Mouse (Mus musculus): ENCODE measurements around the gene Cklf. TPM values are rescaled to one million over a fixed set of nuclear protein-coding genes. Genes with fewer than 3 reads are reported as not detected.

Cklf gene
- polyA plus RNA-seq (2016; fragmentation: Nextera tagmentation; extraction: Ambion mirVana): 20.6 and 21.6 TPM in 2 replicates

DNA sequence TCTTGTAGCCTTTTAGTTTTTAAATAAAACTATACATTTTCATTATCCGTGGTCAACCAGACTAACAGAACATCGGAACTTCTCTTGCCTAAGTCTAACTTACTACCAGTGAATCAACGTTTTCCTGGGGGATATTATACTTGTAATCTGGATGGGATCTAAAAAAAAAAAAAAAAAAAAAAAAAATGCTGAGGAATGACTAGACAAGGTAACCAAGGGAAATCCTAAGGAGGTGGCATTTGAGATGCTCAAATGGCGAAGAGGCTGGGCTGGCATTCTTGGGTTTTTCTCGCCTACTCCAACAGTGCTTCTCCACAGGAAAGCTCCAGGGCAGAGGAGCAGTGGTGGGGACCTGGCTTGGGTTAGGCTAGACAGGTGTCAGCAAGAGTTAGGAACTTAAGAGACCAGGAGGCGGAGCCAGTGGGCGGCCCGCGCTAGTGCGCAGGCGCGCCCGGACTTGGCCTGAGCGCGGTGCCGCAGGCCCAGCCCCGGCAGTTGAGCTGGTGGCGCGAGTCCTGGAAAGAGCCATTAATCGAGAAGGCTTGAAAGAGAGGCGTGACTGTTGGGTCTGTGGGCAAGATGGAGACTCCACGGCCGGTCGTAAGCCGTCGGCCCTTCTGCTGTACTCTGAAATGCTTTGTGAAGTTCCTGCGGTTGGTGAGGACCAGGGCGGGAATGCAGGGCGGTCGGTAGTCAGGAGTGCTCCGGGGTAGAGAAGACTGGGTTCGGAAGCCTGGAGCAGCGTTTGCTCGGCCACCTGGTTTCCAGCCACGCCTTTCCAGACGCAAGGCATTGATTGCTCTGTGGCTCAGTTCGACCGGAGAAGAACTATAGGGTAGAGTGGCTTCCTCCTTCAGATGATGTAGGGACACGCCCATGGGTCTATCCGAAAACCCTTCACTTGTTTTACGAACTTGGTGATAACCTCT, at the start of gene Cklf:
Gene Cklf (plus strand): TSS at position 423 of the 929 bp plus-strand sequence.
- Histone ChIP-seq H3K4me3 (peak within 1 kb of the TSS; percentile 71), H3K27ac (peak within 1 kb of the TSS; percentile 83), H3K4me1 (peaks cover 42% of the 10 kb centered on the region), H3K4me2 (peak within 1 kb of the TSS; percentile 85), H3K9ac (peak within 1 kb of the TSS; percentile 73), H3K36me3 (no peaks in the 10 kb centered on the region), H3K9me3 (replicated peaks) (no peaks in the 10 kb centered on the region), H3K27me3 (replicated peaks) (no peaks in the 10 kb centered on the region)
- 4% methylated on average over 41 of the region's 41 CpGs for WGBS (ENCODE audit: insufficient replicate concordance)
- ATAC-seq: peak; percentile 86

DNA sequence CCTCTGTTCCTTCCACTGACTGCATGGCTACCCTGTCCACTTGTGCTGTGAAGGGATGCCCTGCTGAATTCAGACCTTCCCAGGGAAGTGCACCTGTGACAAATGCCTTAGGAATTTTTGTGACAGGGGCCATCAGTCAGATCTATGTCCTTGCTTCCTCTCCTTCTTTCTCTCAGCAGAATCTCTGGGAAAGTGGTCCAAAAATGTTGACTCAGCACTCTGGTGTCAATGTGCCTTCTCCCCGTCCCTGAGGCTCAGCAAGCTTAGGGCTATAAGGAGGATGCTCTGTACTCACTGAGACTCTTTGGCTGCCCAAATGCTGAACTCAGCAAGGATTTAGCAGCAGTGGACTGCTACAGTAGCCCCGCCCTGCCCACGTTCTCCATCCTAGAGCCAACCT, 49.0 kb upstream of the Cklf start:
- Histone ChIP-seq H3K9ac (no peak overlapping the region), H3K4me1 (no peaks in the 10 kb centered on the region), H3K36me3 (no peaks in the 10 kb centered on the region), H3K27ac (no peak overlapping the region), H3K9me3 (replicated peaks) (no peaks in the 10 kb centered on the region), H3K4me2 (no peak overlapping the region), H3K27me3 (replicated peaks) (peaks cover 13% of the 10 kb centered on the region; the same call in 1 of the 2 replicates), H3K4me3 (no peak overlapping the region)
- 61% methylated on average over 3 of the region's 3 CpGs for WGBS (ENCODE audit: insufficient replicate concordance)
- ATAC-seq: no peak

DNA sequence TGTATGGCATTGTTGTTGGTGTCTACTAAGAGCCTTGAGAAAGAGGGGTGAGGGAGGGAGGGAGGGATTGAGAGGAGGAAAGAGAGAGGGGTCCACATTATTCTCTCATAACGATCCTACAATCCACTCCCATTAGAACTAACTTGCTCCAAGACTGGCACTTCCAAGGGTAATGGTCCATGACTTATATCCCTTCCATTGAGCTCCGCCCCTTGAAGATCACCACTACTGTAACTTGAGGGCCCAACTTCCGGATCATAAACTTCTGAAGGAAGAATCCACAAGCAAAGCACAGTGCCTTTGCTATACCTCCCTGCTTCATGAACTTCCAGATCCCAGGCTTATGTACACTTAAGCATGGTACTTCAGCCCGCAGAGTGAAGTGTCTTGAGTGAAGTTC, 48.3 kb upstream of the Cklf start:
- Histone ChIP-seq H3K27ac (no peak overlapping the region), H3K36me3 (no peaks in the 10 kb centered on the region), H3K4me1 (no peaks in the 10 kb centered on the region), H3K9ac (no peak overlapping the region), H3K4me2 (no peak overlapping the region), H3K4me3 (no peak overlapping the region), H3K27me3 (replicated peaks) (peaks cover 13% of the 10 kb centered on the region; the same call in 1 of the 2 replicates), H3K9me3 (replicated peaks) (no peaks in the 10 kb centered on the region)
- no peak for ATAC-seq
- WGBS (ENCODE audit: insufficient replicate concordance): 81% methylated on average over 4 of the region's 4 CpGs

DNA sequence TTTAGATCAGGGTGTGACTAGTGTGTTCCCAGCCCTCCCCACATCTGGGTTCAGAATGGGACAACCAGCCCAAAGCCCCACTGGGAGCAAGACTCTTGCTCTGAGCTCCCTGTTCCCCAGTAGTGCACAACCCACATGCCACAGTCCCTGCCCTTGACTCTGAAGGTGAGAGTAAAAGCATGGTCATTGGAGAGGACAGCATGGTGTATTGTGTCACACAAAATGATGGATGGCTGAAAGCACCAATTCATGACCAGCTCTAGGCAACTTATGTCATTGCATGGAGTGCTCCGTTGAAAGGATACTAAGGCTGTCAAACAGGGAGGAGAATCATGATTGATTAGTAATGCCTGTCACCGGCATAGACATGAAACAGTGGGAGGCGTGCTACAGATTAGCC, 45.4 kb upstream of the Cklf start:
- WGBS (ENCODE audit: insufficient replicate concordance): 62% methylated on average over 3 of the region's 3 CpGs
- Histone ChIP-seq H3K9ac (no peak overlapping the region), H3K36me3 (no peaks in the 10 kb centered on the region), H3K27me3 (replicated peaks) (peaks cover 10% of the 10 kb centered on the region; the same call in 1 of the 2 replicates), H3K4me3 (no peak overlapping the region), H3K27ac (no peak overlapping the region), H3K9me3 (replicated peaks) (no peaks in the 10 kb centered on the region), H3K4me2 (no peak overlapping the region), H3K4me1 (no peaks in the 10 kb centered on the region)
- ATAC-seq: no peak

DNA sequence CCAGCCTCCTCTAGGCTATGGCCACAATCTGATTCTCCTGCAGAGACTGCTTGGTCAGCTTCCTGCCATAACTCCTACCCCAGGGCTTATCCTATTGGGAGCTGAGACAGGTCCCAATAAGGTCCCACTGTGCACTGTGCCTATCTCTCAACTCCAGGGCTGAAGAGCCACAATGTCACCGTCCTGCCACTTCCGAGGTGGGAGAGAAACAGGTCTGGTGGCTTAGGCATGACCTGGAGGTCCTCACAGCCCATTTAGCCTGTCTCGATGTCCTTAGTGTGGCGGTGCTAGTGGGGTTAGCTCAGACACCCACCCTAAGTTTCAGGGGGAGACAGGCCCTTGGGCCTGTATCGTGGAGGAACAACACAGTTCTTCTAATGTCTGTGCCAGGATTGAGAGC, 33.1 kb upstream of the Cklf start:
- no peaks in the 10 kb centered on the region for H3K36me3 ChIP-seq
- H3K9ac ChIP-seq: no peak overlapping the region
- no peak overlapping the region for H3K4me2 ChIP-seq
- no peak for ATAC-seq
- peaks cover 22% of the 10 kb centered on the region for H3K27me3 ChIP-seq (replicated peaks)
- no peak overlapping the region for H3K27ac ChIP-seq
- H3K4me3 ChIP-seq: no peak overlapping the region
- H3K9me3 ChIP-seq (replicated peaks): no peaks in the 10 kb centered on the region
- H3K4me1 ChIP-seq: no peaks in the 10 kb centered on the region
- WGBS (ENCODE audit: insufficient replicate concordance): 74% methylated on average over 5 of the region's 5 CpGs

DNA sequence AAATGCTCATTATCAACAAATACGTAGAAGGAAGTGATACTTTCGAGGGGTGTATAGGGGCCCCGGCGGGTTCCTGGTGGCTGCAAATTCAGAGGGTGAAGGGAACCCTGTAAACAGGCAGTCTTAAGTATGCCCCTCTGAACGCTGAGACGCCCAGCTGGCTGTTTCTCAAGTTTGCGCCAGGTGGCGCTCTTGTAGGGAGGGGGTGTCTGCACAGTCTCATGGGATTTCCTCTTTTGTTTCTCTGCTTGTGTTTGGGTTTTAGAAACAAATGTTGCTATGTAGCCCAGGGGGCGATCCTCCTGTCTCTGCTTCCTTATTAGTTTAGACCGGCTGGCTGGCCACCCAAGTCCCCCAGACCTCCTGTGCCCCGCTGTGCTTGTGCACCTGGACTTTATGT, 31.6 kb upstream of the Cklf start:
- Histone ChIP-seq H3K4me1 (no peaks in the 10 kb centered on the region), H3K27ac (no peak overlapping the region), H3K4me3 (no peak overlapping the region), H3K36me3 (no peaks in the 10 kb centered on the region), H3K27me3 (replicated peaks) (peaks cover 13% of the 10 kb centered on the region; the same call in 1 of the 2 replicates), H3K9ac (no peak overlapping the region), H3K4me2 (no peak overlapping the region), H3K9me3 (replicated peaks) (no peaks in the 10 kb centered on the region)
- WGBS (ENCODE audit: insufficient replicate concordance): 13% methylated on average over 11 of the region's 11 CpGs
- ATAC-seq: peak; percentile 40

DNA sequence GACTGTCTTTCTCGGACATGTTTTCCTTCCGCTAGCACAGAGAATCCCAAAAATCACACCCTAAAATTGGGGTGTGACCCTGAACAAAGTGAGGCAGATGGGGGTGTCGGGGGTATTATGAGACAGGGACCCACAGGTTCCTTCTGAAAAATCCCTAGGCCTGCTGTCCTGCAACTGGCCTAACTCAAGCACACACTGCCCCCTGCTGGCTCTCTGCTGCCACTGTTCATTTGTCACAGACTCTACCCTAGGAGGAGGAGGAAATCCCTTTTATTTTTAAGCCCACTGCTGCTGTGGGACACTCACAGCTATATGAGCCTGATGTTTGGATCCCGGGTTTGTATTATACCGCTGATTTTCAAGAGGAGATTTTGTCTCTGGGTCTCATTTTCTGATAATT, 30.9 kb upstream of the Cklf start:
- H3K36me3 ChIP-seq: no peaks in the 10 kb centered on the region
- WGBS (ENCODE audit: insufficient replicate concordance): 41% methylated on average over 5 of the region's 5 CpGs
- 0 out of 2 replicates have a peak, but pooled peaks have one; percentile 35 for ATAC-seq
- H3K4me2 ChIP-seq: no peak overlapping the region
- no peak overlapping the region for H3K9ac ChIP-seq
- no peaks in the 10 kb centered on the region for H3K4me1 ChIP-seq
- H3K27me3 ChIP-seq (replicated peaks): peaks cover 11% of the 10 kb centered on the region; the same call in 1 of the 2 replicates
- no peak overlapping the region for H3K27ac ChIP-seq
- H3K4me3 ChIP-seq: no peak overlapping the region
- no peaks in the 10 kb centered on the region for H3K9me3 ChIP-seq (replicated peaks)

DNA sequence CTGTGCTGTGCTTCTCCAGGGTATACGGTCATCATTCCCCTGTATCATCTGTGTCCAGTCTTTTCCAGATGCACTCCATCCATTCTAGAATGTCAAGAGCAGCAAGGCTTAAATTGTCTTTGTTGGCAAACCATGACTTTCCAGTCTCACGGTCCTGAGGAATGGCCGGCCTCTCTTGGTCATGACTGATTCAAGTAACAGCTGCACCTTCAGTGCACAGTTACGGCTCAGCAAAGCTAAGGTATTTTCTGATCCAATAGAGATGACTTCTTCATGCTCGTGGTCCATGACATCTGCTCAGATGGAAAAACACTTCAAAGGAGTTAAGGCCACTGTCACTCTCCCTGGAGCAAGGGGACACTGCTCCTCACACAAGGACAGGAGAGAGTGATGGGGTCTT, 23.6 kb upstream of the Cklf start:
- Histone ChIP-seq H3K4me2 (no peak overlapping the region), H3K9me3 (replicated peaks) (no peaks in the 10 kb centered on the region), H3K27me3 (replicated peaks) (no peaks in the 10 kb centered on the region), H3K4me3 (no peak overlapping the region), H3K27ac (no peak overlapping the region), H3K36me3 (peaks cover 50% of the 10 kb centered on the region), H3K9ac (no peak overlapping the region), H3K4me1 (peaks cover 16% of the 10 kb centered on the region)
- WGBS (ENCODE audit: insufficient replicate concordance): 83% methylated on average over 5 of the region's 5 CpGs
- ATAC-seq: no peak

DNA sequence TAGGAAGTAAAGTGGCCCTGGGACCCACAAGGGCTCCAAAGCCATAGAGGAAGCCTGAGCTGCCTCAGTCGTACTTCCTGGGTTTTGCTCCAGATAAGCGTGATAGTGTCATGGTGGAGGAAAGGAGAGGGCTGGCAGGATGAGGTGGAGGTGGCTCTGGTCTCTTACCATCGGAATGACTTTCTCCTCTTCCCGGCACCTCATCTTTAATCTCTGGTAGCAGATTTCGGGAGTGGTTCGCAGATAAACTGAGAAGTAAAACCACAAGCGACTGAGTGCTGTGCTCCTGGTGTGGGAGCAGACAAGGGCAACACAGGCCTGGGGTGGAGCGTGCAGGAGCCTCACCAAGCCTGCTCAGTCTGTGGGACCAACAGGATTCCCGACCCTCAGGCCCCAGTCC, 20.3 kb upstream of the Cklf start:
- Histone ChIP-seq H3K27ac (no peak overlapping the region), H3K9ac (no peak overlapping the region), H3K4me1 (peaks cover 16% of the 10 kb centered on the region), H3K9me3 (replicated peaks) (no peaks in the 10 kb centered on the region), H3K4me3 (no peak overlapping the region), H3K4me2 (no peak overlapping the region), H3K36me3 (peaks cover 73% of the 10 kb centered on the region), H3K27me3 (replicated peaks) (no peaks in the 10 kb centered on the region)
- ATAC-seq: peak; percentile 76
- 19% methylated on average over 8 of the region's 9 CpGs for WGBS (ENCODE audit: insufficient replicate concordance)

DNA sequence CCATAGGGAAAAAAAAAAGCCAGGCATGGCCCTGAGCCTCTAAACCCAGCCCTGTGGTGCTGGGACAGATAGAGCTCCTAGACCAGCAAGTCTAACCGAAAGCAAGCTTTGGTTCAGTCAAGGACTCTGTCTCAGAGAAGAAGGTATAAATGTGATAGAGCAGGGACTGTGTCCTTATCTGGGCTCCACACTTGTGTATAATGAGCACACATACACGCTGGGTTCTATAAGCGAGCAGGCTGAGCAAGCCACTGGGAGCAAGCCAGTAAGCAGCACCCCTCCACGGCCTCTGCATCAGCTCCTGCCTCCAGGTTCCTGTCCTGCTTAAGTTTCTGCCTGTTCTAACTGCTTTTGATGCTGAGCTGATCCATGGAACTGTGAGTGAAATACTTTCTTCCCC, 18.6 kb upstream of the Cklf start:
- Histone ChIP-seq H3K27me3 (replicated peaks) (no peaks in the 10 kb centered on the region), H3K9ac (no peak overlapping the region), H3K4me3 (no peak overlapping the region), H3K9me3 (replicated peaks) (no peaks in the 10 kb centered on the region), H3K36me3 (peaks cover 81% of the 10 kb centered on the region), H3K4me2 (no peak overlapping the region), H3K27ac (no peak overlapping the region), H3K4me1 (peaks cover 16% of the 10 kb centered on the region)
- peak; percentile 32; the same call in 1 of the 2 replicates for ATAC-seq
- WGBS (ENCODE audit: insufficient replicate concordance): 52% methylated on average over 4 of the region's 4 CpGs

DNA sequence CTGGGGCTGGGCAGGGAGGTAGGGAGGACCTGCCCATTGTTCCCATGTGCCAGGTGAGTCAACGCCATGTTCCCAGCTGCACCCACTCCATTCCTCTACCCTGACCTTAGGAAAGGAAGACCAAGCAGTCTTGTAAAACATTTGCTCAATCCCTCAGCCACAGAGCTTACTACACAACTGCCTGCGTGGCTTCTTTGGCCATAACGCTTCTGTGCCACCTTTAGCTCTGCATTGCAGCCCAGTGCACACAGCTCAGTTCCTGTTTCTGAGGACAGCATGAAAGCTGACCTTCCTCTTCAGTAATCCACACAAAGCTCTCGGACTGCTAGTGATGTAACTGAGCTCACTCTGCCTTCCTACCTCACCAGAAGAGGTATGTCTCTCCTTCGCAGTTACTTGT, 17.7 kb upstream of the Cklf start:
- 68% methylated on average over 5 of the region's 5 CpGs for WGBS (ENCODE audit: insufficient replicate concordance)
- no peak overlapping the region for H3K9ac ChIP-seq
- no peak overlapping the region for H3K27ac ChIP-seq
- no peaks in the 10 kb centered on the region for H3K9me3 ChIP-seq (replicated peaks)
- peaks cover 79% of the 10 kb centered on the region for H3K36me3 ChIP-seq
- H3K4me3 ChIP-seq: no peak overlapping the region
- no peak for ATAC-seq
- no peaks in the 10 kb centered on the region for H3K27me3 ChIP-seq (replicated peaks)
- H3K4me1 ChIP-seq: peaks cover 16% of the 10 kb centered on the region
- no peak overlapping the region for H3K4me2 ChIP-seq

DNA sequence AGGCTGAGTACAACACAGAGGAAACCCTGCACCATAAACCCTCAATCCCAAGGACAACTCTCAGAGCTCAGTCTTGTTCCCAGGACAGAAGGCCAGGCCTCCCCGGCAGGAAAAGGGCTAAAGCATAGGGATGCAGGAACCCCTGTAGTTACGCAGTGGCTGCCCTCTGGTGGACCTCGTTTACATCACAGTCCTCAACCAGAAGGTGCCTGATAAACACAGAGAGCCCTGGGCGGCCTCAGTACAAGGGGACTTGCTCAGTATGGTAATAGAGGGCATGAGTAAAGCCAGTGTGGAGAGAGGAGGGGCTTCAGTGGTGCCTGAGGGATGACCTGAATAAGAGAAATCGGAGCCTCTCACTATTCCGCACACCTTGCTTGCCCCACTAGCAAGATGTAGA, 16.1 kb upstream of the Cklf start:
- no peak overlapping the region for H3K9ac ChIP-seq
- 54% methylated on average over 6 of the region's 6 CpGs for WGBS (ENCODE audit: insufficient replicate concordance)
- H3K4me3 ChIP-seq: no peak overlapping the region
- peaks cover 26% of the 10 kb centered on the region for H3K4me1 ChIP-seq
- no peak for ATAC-seq
- H3K4me2 ChIP-seq: no peak overlapping the region
- H3K27ac ChIP-seq: no peak overlapping the region
- no peaks in the 10 kb centered on the region for H3K27me3 ChIP-seq (replicated peaks)
- H3K9me3 ChIP-seq (replicated peaks): no peaks in the 10 kb centered on the region
- H3K36me3 ChIP-seq: peaks cover 73% of the 10 kb centered on the region

All from liver, embryonic 12.5 days (tissue).